Mouse (Mus musculus) E14TG2a.4 (cell line): ENCODE data around the gene Ank2.

Source experiments
- CTCF ChIP-seq: conservative IDR thresholded peaks from 2 replicates; pipeline ENCODE4 v1.5.1; 2014; ENCODE audit warnings: low read length
- POU5F1 ChIP-seq: IDR thresholded peaks from 2 replicates; pipeline ENCODE4 v1.6.1; 2014; ENCODE audit warnings: low read length, borderline replicate concordance

GRCm38 (mm10) chr3:126886090-126886489, 613.1 kb downstream of the Ank2 start:
- no peak for TF ChIP-seq CTCF
- no peak for TF ChIP-seq POU5F1
